Mouse (Mus musculus): Measurements from ENCODE around the gene Bcan.

DNA sequence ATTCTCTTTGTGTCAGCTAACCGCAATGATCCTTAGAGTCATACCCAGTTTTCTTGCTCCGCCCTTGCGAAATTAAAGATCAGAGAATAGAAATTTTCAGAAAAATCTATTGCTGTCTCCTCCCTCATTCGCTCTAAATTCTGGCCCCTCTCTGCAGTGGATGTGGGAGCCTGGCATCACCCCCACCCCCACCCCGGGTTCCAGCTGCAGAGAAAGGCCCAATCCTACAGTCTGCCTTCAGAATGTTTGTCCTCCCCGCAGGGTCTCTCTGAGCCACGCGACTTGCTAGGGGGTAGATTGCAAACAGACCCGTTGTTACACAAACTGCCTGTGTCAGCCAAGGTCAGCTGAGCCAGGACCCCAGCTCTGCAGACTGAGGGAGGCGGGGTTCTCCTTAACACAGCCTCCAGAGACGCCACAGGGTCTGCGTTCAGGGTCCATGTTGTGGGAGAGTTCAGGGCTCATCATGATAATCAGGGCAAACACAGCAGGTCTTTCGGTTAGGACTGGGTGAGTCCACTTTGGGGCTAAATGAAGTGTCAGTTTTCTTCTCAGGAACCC, 50.0 kb downstream of the Bcan start:
- TF ChIP-seq CTCF (conservative IDR thresholded peaks at IDR 0.05 in 1 of 2, IDR thresholded peaks at IDR 0.05 in 1 of 2; ENCODE audit: low read depth in 2 of 2, low read length in 2 of 2) (no peak), BHLHE40 (IDR thresholded peaks at IDR 0.05; ENCODE audit: low read depth, low read length) (no peak), EP300 (IDR thresholded peaks at IDR 0.05; ENCODE audit: low read length) (no peak), NELFE (IDR thresholded peaks at IDR 0.05; ENCODE audit: low read depth, low read length) (no peak), CHD1 (IDR thresholded peaks at IDR 0.05; ENCODE audit: low read depth, low read length) (no peak), POLR2A (IDR thresholded peaks at IDR 0.05; ENCODE audit: low read depth, low read length) (no peak), SIN3A (IDR thresholded peaks at IDR 0.05; ENCODE audit: low read length) (no peak)
